Mouse (Mus musculus) intestine, embryonic 16.5 days (tissue): ENCODE measurements around the gene Prex1. TPM values are rescaled to one million over a fixed set of nuclear protein-coding genes. Genes with fewer than 3 reads are reported as not detected.

Experiments used
- ATAC-seq: fragments of 200-750 bp; cut with Nextera tagmentation; 2 replicates; pipeline ENCODE4 v1.8.0; 2017; ENCODE audit warnings: moderate TSS enrichment, moderate library complexity
- H3K27ac ChIP-seq: fragments of 300-500 bp; sonication (generic); 2 replicates; pipeline ENCODE4 v1.5.1; 2014; ENCODE audit warnings: mild to moderate bottlenecking, low read length
- H3K27me3 ChIP-seq: fragments of 300-500 bp; sonication (generic); replicated peaks from 2 replicates; pipeline ENCODE4 v1.6.1; 2014; ENCODE audit warnings: low read length, control low read depth, mixed read lengths; ENCODE audit not compliant: control insufficient read depth, insufficient read depth
- H3K36me3 ChIP-seq: fragments of 300-500 bp; sonication (generic); 2 replicates; pipeline ENCODE4 v1.6.1; 2014; ENCODE audit warnings: low read length, control low read depth; ENCODE audit not compliant: control insufficient read depth, insufficient read depth
- H3K4me1 ChIP-seq: fragments of 300-500 bp; sonication (generic); 2 replicates; pipeline ENCODE4 v1.6.1; 2014; ENCODE audit warnings: low read length, control low read depth, mixed read lengths; ENCODE audit not compliant: control insufficient read depth, insufficient read depth
- H3K4me2 ChIP-seq: fragments of 300-500 bp; sonication (generic); 2 replicates; pipeline ENCODE4 v1.6.1; 2014; ENCODE audit warnings: low read depth, low read length, control low read depth
- H3K4me3 ChIP-seq: fragments of 300-500 bp; sonication (generic); 2 replicates; pipeline ENCODE4 v1.5.1; 2014; ENCODE audit warnings: mild to moderate bottlenecking, low read length
- H3K9ac ChIP-seq: fragments of 300-500 bp; sonication (generic); 2 replicates; pipeline ENCODE4 v1.6.1; 2014; ENCODE audit warnings: low read depth, low read length
- H3K9me3 ChIP-seq: fragments of 300-500 bp; sonication (generic); 2 replicates; pipeline ENCODE4 v1.6.1; 2016; ENCODE audit warnings: low read length, control low read depth; ENCODE audit not compliant: control insufficient read depth
- WGBS: fragments of 180-500 bp; shearing (Covaris S2); extraction: QIAGEN DNeasy Blood & Tissue Kit; methylation state at CpG from one replicate; pipeline ENCODE4 v1.1.7; 2014; 5-methylcytosine and 5-hydroxymethylcytosine counted together
- polyA plus RNA-seq: library from polyadenylated mRNA; unstranded; fragments of >200 nt; fragmentation: Nextera tagmentation; extraction: Ambion mirVana; gene quantifications from 2 replicates; pipeline ENCODE4 v1.2.1, GENCODE M21; 2015

The Prex1 gene
- polyA plus RNA-seq, 1 experiment from 2014 or later: 8.0 TPM

- WGBS: 77% methylated on average over 5 of the region's 5 CpGs
- no peaks in the 10 kb centered on the region for H3K9me3 ChIP-seq
- no peaks in the 10 kb centered on the region for H3K36me3 ChIP-seq
- H3K4me2 ChIP-seq: no peak overlapping the region
- ATAC-seq: 0 out of 2 replicates have a peak, but pooled peaks have one; percentile 26
- peaks cover 7% of the 10 kb centered on the region for H3K4me1 ChIP-seq
- no peak overlapping the region for H3K27ac ChIP-seq
- H3K27me3 ChIP-seq: no peaks in the 10 kb centered on the region
- no peak overlapping the region for H3K4me3 ChIP-seq
- H3K9ac ChIP-seq: no peak overlapping the region
Measured at GRCm38 (mm10) chr2:166610271-166610670, 103.4 kb downstream of the Prex1 start.

GRCm38 (mm10) chr2:166608509-166608908, 105.1 kb downstream of the Prex1 start:
- Histone ChIP-seq H3K4me3 (no peak overlapping the region), H3K9ac (no peak overlapping the region), H3K4me1 (peaks cover 6% of the 10 kb centered on the region), H3K27ac (peak overlapping the region; percentile 39; the same call in 1 of the 2 replicates), H3K4me2 (no peak overlapping the region), H3K36me3 (no peaks in the 10 kb centered on the region), H3K27me3 (no peaks in the 10 kb centered on the region), H3K9me3 (no peaks in the 10 kb centered on the region)
- ATAC-seq: no peak
- 43% methylated on average over 8 of the region's 8 CpGs for WGBS

GRCm38 (mm10) chr2:166606481-166607245, 107.0 kb downstream of the Prex1 start:
- Histone ChIP-seq H3K27me3 (no peaks in the 10 kb centered on the region), H3K9me3 (no peaks in the 10 kb centered on the region), H3K4me3 (no peak overlapping the region)

GRCm38 (mm10) chr2:166606053-166606452, 107.6 kb downstream of the Prex1 start:
- WGBS: 63% methylated on average over 6 of the region's 6 CpGs
- Histone ChIP-seq H3K4me1 (peaks cover 6% of the 10 kb centered on the region), H3K36me3 (no peaks in the 10 kb centered on the region), H3K4me3 (no peak overlapping the region), H3K9ac (no peak overlapping the region), H3K4me2 (no peak overlapping the region), H3K9me3 (no peaks in the 10 kb centered on the region), H3K27me3 (no peaks in the 10 kb centered on the region), H3K27ac (no peak overlapping the region)
- ATAC-seq: no peak

More at GRCm38 (mm10) chr2:166606481-166607245, 107.0 kb downstream of the Prex1 start:
- ATAC-seq: no peak
- Histone ChIP-seq H3K4me2 (no peak overlapping the region), H3K27ac (no peak overlapping the region), H3K9ac (no peak overlapping the region), H3K4me1 (peaks cover 6% of the 10 kb centered on the region), H3K36me3 (no peaks in the 10 kb centered on the region)
- 77% methylated on average over 17 of the region's 17 CpGs for WGBS

- no peak overlapping the region for H3K4me3 ChIP-seq
- no peak for ATAC-seq
- H3K36me3 ChIP-seq: no peaks in the 10 kb centered on the region
- H3K4me1 ChIP-seq: peaks cover 8% of the 10 kb centered on the region
- 75% methylated on average over 12 of the region's 12 CpGs for WGBS
- H3K27ac ChIP-seq: no peak overlapping the region
- H3K9ac ChIP-seq: no peak overlapping the region
- H3K4me2 ChIP-seq: no peak overlapping the region
- H3K27me3 ChIP-seq: no peaks in the 10 kb centered on the region
- no peaks in the 10 kb centered on the region for H3K9me3 ChIP-seq
Measured at GRCm38 (mm10) chr2:166605164-166605831, 108.3 kb downstream of the Prex1 start.

GRCm38 (mm10) chr2:166602948-166603347, 110.7 kb downstream of the Prex1 start:
- H3K27me3 ChIP-seq: no peaks in the 10 kb centered on the region
- ATAC-seq: no peak
- WGBS: 94% methylated on average over 3 of the region's 3 CpGs
- no peaks in the 10 kb centered on the region for H3K9me3 ChIP-seq
- H3K36me3 ChIP-seq: no peaks in the 10 kb centered on the region
- H3K4me1 ChIP-seq: peaks cover 7% of the 10 kb centered on the region; the same call in 1 of the 2 replicates
- no peak overlapping the region for H3K4me3 ChIP-seq
- no peak overlapping the region for H3K27ac ChIP-seq
- no peak overlapping the region for H3K9ac ChIP-seq
- no peak overlapping the region for H3K4me2 ChIP-seq

GRCm38 (mm10) chr2:166601420-166601819, 112.2 kb downstream of the Prex1 start:
- Histone ChIP-seq H3K27me3 (no peaks in the 10 kb centered on the region), H3K4me3 (no peak overlapping the region), H3K9ac (no peak overlapping the region), H3K27ac (no peak overlapping the region), H3K4me1 (peaks cover 7% of the 10 kb centered on the region; the same call in 1 of the 2 replicates), H3K9me3 (no peaks in the 10 kb centered on the region), H3K36me3 (no peaks in the 10 kb centered on the region), H3K4me2 (no peak overlapping the region)
- no peak; the same call in 1 of the 2 replicates for ATAC-seq
- WGBS: 82% methylated on average over 18 of the region's 18 CpGs

- WGBS: 85% methylated on average over 12 of the region's 12 CpGs
- Histone ChIP-seq H3K9ac (no peak overlapping the region), H3K4me2 (no peak overlapping the region), H3K27me3 (no peaks in the 10 kb centered on the region), H3K4me3 (no peak overlapping the region), H3K9me3 (no peaks in the 10 kb centered on the region), H3K36me3 (no peaks in the 10 kb centered on the region), H3K4me1 (peaks cover 7% of the 10 kb centered on the region; the same call in 1 of the 2 replicates), H3K27ac (no peak overlapping the region)
- ATAC-seq: no peak
Measured at GRCm38 (mm10) chr2:166598453-166599155, 115.0 kb downstream of the Prex1 start.

GRCm38 (mm10) chr2:166597763-166598162, 115.9 kb downstream of the Prex1 start:
- H3K27me3 ChIP-seq: no peaks in the 10 kb centered on the region
- no peak overlapping the region for H3K9ac ChIP-seq
- no peaks in the 10 kb centered on the region for H3K36me3 ChIP-seq
- H3K27ac ChIP-seq: no peak overlapping the region
- no peak overlapping the region for H3K4me3 ChIP-seq
- 80% methylated on average over 6 of the region's 6 CpGs for WGBS
- H3K4me1 ChIP-seq: peaks cover 7% of the 10 kb centered on the region; the same call in 1 of the 2 replicates
- H3K9me3 ChIP-seq: no peaks in the 10 kb centered on the region
- ATAC-seq: no peak
- no peak overlapping the region for H3K4me2 ChIP-seq
